Mouse (Mus musculus) hindbrain, embryonic 16.5 days (tissue): ENCODE data around the gene Spryd3. TPM values are rescaled to one million over a fixed set of nuclear protein-coding genes. Genes with fewer than 3 reads are reported as not detected.

ENCODE experiments used
- ATAC-seq: fragments of 200-750 bp; cut with Nextera tagmentation; 2 replicates; pipeline ENCODE4 v1.8.0; 2017; ENCODE audit warnings: moderate TSS enrichment, moderate library complexity
- H3K27ac ChIP-seq: fragments of 300-500 bp; sonication (generic); 2 replicates; pipeline ENCODE4 v1.5.1; 2014; ENCODE audit warnings: low read depth, mild to moderate bottlenecking, control low read depth, low read length, moderate library complexity
- H3K27me3 ChIP-seq: fragments of 300-500 bp; sonication (generic); replicated peaks from 2 replicates; pipeline ENCODE4 v1.6.1; 2014; ENCODE audit warnings: low read length; ENCODE audit not compliant: control insufficient read depth, insufficient read depth
- H3K36me3 ChIP-seq: fragments of 300-500 bp; sonication (generic); 2 replicates; pipeline ENCODE4 v1.6.1; 2014; ENCODE audit warnings: mild to moderate bottlenecking, low read length, moderate library complexity, mixed read lengths; ENCODE audit not compliant: control insufficient read depth, insufficient read depth
- H3K4me1 ChIP-seq: fragments of 300-500 bp; sonication (generic); 2 replicates; pipeline ENCODE4 v1.6.1; 2014; ENCODE audit warnings: low read depth, low read length; ENCODE audit not compliant: control insufficient read depth, insufficient read depth
- H3K4me2 ChIP-seq: fragments of 300-500 bp; sonication (generic); 2 replicates; pipeline ENCODE4 v1.6.1; 2014; ENCODE audit warnings: mild to moderate bottlenecking, low read length, control low read depth, moderate library complexity
- H3K4me3 ChIP-seq: fragments of 300-500 bp; sonication (generic); 2 replicates; pipeline ENCODE4 v1.5.1; 2014; ENCODE audit warnings: mild to moderate bottlenecking, low read length, control low read depth, moderate library complexity
- H3K9ac ChIP-seq: fragments of 300-500 bp; sonication (generic); 2 replicates; pipeline ENCODE4 v1.6.1; 2014; ENCODE audit warnings: low read depth, mild to moderate bottlenecking, control low read depth, low read length, moderate library complexity
- H3K9me3 ChIP-seq: fragments of 300-500 bp; sonication (generic); 2 replicates; pipeline ENCODE4 v1.6.1; 2014; ENCODE audit warnings: mild to moderate bottlenecking, low read length, moderate library complexity; ENCODE audit not compliant: control insufficient read depth
- WGBS: fragments of 180-500 bp; shearing (Covaris S2); extraction: QIAGEN DNeasy Blood & Tissue Kit; methylation state at CpG from one replicate; pipeline ENCODE4 v1.1.7; 2014; 5-methylcytosine and 5-hydroxymethylcytosine counted together
- polyA plus RNA-seq: library from polyadenylated mRNA; unstranded; fragments of >200 nt; fragmentation: Nextera tagmentation; extraction: Ambion mirVana; gene quantifications from 2 replicates; pipeline ENCODE4 v1.2.1, GENCODE M21; 2015

Spryd3 gene
- polyA plus RNA-seq, 1 experiment from 2014 or later, result 108 TPM

DNA sequence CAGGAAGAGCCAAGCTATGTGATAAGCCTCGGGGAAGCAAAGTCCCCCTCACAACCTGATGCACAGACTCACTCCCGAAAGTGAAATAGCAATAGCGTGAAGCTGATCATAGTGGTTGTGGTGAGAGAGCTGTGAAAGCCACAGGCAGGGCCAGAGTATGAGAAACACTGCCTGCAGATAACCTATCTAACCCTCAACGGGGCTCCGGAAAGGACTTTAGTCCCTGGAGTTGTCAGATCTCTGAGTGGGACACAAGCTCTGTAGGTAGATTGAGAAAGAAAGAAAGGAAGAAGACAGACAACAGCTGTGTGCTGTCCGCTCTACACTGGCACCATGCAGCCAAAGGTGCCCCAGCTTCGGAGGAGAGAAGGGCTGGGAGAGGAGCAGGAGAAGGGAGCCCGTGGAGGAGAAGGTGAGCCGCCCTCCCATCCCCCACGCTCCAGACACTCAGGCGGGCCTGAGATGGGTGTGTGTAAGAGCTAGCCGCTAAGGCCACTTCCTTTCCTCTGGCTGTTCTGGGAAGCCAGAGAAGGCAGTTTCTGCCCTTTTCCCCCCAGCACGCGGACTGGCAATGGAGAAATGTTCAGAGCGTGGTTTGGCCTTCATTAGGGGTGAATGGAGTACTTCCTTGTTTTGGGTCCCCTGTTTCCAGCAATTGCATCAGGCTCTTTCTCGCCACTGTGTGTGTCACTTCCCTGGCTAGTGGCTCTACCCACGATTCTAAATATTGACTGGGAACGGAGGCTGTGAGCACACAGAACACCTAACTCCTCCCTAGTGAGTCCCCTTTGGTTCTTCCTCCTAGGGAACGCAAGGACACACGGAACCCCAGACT lies 14.5 kb upstream of the Spryd3 start, which contains the start of gene Soat2:
Soat2 (plus strand) TSS at position 226 of the 835 bp plus-strand sequence.
- ATAC-seq, result no peak
- peaks cover 4% of the 10 kb centered on the region for H3K27me3 ChIP-seq
- no peak within 1 kb of the TSS for H3K9ac ChIP-seq
- H3K4me2 ChIP-seq, result no peak within 1 kb of the TSS
- H3K27ac ChIP-seq, result no peak within 1 kb of the TSS
- no peaks in the 10 kb centered on the region for H3K36me3 ChIP-seq
- H3K9me3 ChIP-seq, result no peaks in the 10 kb centered on the region
- H3K4me3 ChIP-seq, result no peak within 1 kb of the TSS
- H3K4me1 ChIP-seq, result no peaks in the 10 kb centered on the region
- 67% methylated on average over 20 of the region's 20 CpGs for WGBS

- Histone ChIP-seq H3K4me2 (no peak overlapping the region), H3K36me3 (no peaks in the 10 kb centered on the region), H3K9me3 (no peaks in the 10 kb centered on the region), H3K27me3 (peaks cover 13% of the 10 kb centered on the region), H3K9ac (no peak overlapping the region), H3K4me1 (no peaks in the 10 kb centered on the region; the same call in 1 of the 2 replicates), H3K27ac (no peak overlapping the region), H3K4me3 (no peak overlapping the region)
- no peak for ATAC-seq
- 80% methylated on average over 4 of the region's 4 CpGs for WGBS
Measured at GRCm38 (mm10) chr15:102149561-102149960, 13.5 kb upstream of the Spryd3 start.

GRCm38 (mm10) chr15:102147674-102148402 lies 11.8 kb upstream of the Spryd3 start:
- H3K9me3 ChIP-seq, result no peaks in the 10 kb centered on the region
- ATAC-seq, result no peak
- no peaks in the 10 kb centered on the region for H3K36me3 ChIP-seq
- no peak overlapping the region for H3K4me3 ChIP-seq
- no peak overlapping the region for H3K9ac ChIP-seq
- H3K27ac ChIP-seq, result no peak overlapping the region
- no peak overlapping the region for H3K4me2 ChIP-seq
- peaks cover 26% of the 10 kb centered on the region for H3K27me3 ChIP-seq
- H3K4me1 ChIP-seq, result no peaks in the 10 kb centered on the region; the same call in 1 of the 2 replicates
- 74% methylated on average over 16 of the region's 16 CpGs for WGBS

DNA sequence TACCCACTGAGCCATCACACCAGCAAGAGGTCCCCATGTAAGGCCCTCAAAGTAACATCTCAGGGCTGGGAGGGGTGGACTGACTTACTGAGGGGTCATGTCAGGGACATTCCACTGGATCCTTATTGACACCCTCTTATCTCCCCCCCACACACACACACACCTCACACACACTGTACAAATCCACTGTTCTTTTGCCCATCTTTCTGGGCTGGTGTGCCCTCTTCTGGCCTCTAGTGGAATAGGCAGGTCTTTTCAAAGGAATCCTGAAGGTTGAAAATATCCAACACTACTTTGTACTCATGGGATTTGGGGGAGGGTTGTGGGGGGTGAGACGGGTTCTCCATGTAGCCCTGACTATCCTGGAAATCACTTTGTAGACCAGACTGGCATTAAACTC lies 10.8 kb upstream of the Spryd3 start:
- Histone ChIP-seq H3K27me3 (peaks cover 26% of the 10 kb centered on the region), H3K9me3 (no peaks in the 10 kb centered on the region), H3K4me3 (no peak overlapping the region), H3K9ac (no peak overlapping the region), H3K36me3 (no peaks in the 10 kb centered on the region), H3K27ac (no peak overlapping the region), H3K4me2 (no peak overlapping the region), H3K4me1 (no peaks in the 10 kb centered on the region; the same call in 1 of the 2 replicates)
- WGBS, result 4% methylated on average over 1 of the region's 1 CpGs
- peak; percentile 54; the same call in 1 of the 2 replicates for ATAC-seq

- no peaks in the 10 kb centered on the region; the same call in 1 of the 2 replicates for H3K4me1 ChIP-seq
- H3K4me3 ChIP-seq, result no peak overlapping the region
- no peak overlapping the region for H3K4me2 ChIP-seq
- H3K9ac ChIP-seq, result no peak overlapping the region
- WGBS, result 90% methylated on average over 5 of the region's 5 CpGs
- no peak for ATAC-seq
- H3K27me3 ChIP-seq, result peaks cover 26% of the 10 kb centered on the region
- H3K9me3 ChIP-seq, result no peaks in the 10 kb centered on the region
- H3K27ac ChIP-seq, result no peak overlapping the region
- H3K36me3 ChIP-seq, result no peaks in the 10 kb centered on the region
Measured at GRCm38 (mm10) chr15:102146089-102146488, 10.1 kb upstream of the Spryd3 start.

DNA sequence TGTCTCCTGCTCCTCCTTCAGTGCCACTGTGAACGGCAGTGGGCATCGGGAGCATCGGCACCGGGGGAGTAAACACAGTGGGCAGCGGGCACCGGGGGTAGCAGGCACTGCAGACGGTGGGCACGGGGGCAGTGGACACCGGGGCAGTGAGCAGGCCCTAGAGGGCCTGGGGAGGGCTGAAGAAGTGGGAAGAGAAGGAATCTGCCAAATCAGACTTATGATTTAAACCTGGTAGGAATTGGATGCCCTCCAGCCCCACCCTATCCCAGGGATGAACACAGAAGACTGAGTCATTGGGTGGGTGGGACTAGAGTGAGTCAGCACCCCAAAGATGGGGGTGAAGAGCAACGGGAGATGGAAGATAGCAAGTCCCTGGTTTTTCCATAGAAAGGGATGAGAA lies 9.3 kb upstream of the Spryd3 start:
- Histone ChIP-seq H3K27me3 (peaks cover 26% of the 10 kb centered on the region), H3K36me3 (no peaks in the 10 kb centered on the region), H3K4me2 (no peak overlapping the region), H3K27ac (no peak overlapping the region), H3K4me3 (no peak overlapping the region), H3K4me1 (no peaks in the 10 kb centered on the region; the same call in 1 of the 2 replicates), H3K9ac (no peak overlapping the region), H3K9me3 (no peaks in the 10 kb centered on the region)
- WGBS, result 87% methylated on average over 10 of the region's 10 CpGs
- no peak for ATAC-seq

- Histone ChIP-seq H3K27me3 (peaks cover 26% of the 10 kb centered on the region), H3K27ac (no peak overlapping the region), H3K4me2 (peak overlapping the region; percentile 8; the same call in 1 of the 2 replicates), H3K4me1 (no peaks in the 10 kb centered on the region; the same call in 1 of the 2 replicates), H3K4me3 (no peak overlapping the region), H3K9ac (peak overlapping the region; percentile 11; the same call in 1 of the 2 replicates), H3K9me3 (no peaks in the 10 kb centered on the region), H3K36me3 (no peaks in the 10 kb centered on the region)
- ATAC-seq, result no peak
- 18% methylated on average over 19 of the region's 19 CpGs for WGBS
Measured at GRCm38 (mm10) chr15:102144726-102145125, 8.7 kb upstream of the Spryd3 start.

DNA sequence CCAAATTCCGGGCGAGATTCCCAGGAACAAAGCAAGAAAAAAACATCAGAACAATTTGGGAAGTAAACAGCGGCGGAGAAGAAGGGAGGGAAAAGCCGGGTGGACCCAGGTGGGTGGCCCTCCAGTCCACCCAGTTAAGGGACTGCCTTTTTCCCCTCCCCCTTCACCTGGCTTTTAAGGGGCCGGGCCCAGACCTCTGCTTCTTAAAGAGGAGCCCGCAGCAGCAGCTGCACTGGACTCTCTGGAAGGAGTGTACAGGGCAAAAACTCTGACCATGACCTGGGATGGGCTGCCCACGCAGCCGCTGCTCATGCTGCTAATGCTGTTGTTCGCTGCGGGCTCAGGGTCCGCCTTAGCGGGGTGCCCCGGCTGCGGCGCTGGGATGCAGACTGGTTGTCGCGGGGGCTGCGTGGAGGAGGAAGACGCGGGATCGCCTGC lies 8.3 kb upstream of the Spryd3 start, which contains the start of gene Igfbp6:
Igfbp6 (plus strand) TSS at position 89 of the 438 bp plus-strand sequence.
- H3K27ac ChIP-seq, result no peak within 1 kb of the TSS
- ATAC-seq, result no peak
- H3K27me3 ChIP-seq, result peaks cover 26% of the 10 kb centered on the region
- H3K4me2 ChIP-seq, result peak within 1 kb of the TSS; percentile 8; the same call in 1 of the 2 replicates
- H3K9me3 ChIP-seq, result no peaks in the 10 kb centered on the region
- no peaks in the 10 kb centered on the region for H3K36me3 ChIP-seq
- H3K4me3 ChIP-seq, result no peak within 1 kb of the TSS
- no peaks in the 10 kb centered on the region; the same call in 1 of the 2 replicates for H3K4me1 ChIP-seq
- WGBS, result 10% methylated on average over 22 of the region's 22 CpGs
- H3K9ac ChIP-seq, result peak within 1 kb of the TSS; percentile 11; the same call in 1 of the 2 replicates
